Mouse (Mus musculus) left cerebral cortex, postnatal 25 days (tissue): ENCODE measurements around the gene Nhsl2. TPM values are rescaled to one million over a fixed set of nuclear protein-coding genes. Genes with fewer than 3 reads are reported as not detected.
"Not testable (repeated sequence)": the region's sequence is repeated elsewhere in the genome, so short reads cannot be mapped to it uniquely, and the experiment has no call there.

Experiments used
- DNase-seq, 2 experiments: peaks; one replicate each; pipeline ENCODE4 v3.0.0; 2022; ENCODE audit warnings: low spot score in 2 of 2, mixed read lengths in 1 of 2
- intact Hi-C: fragments of 180-260 bp; cut with DNase I; formaldehyde crosslinking; loops from one replicate; pipeline ENCODE4 v1.15.1; 2025
- total RNA-seq, 2 experiments: library from RNA; stranded (reverse); gene quantifications; 2 replicates each; pipeline ENCODE4 v1.2.3; 2021

Nhsl2 gene
- total RNA-seq, 2 experiments from 2014 or later: 34.8 to 35.2 TPM

GRCm38 (mm10) chrX:102071517-102071916, 222.3 kb downstream of the Nhsl2 start:
- intact Hi-C loops: loop anchor here (2.0 to 5.0 kb wide), 2 partner anchors 47 to 406 kb away; partner anchors contain the start of gene Pin4

GRCm38 (mm10) chrX:102073605-102074325, 224.6 kb downstream of the Nhsl2 start:
- intact Hi-C loops: loop anchor here (5.0 kb wide), 1 partner anchor 404 kb away; no protein-coding TSS in a partner anchor
- no peak for DNase-seq

More at GRCm38 (mm10) chrX:102071517-102071916, 222.3 kb downstream of the Nhsl2 start:
- DNase-seq: no peak

GRCm38 (mm10) chrX:102074435-102074834, 225.2 kb downstream of the Nhsl2 start:
- no peak for DNase-seq
- intact Hi-C loops: loop anchor here (5.0 kb wide), 1 partner anchor 403 kb away; no protein-coding TSS in a partner anchor

GRCm38 (mm10) chrX:102075158-102075557, 226.0 kb downstream of the Nhsl2 start:
- no peak for DNase-seq
- intact Hi-C loops: no loop called here

- intact Hi-C loops: no loop called here
- peak in 1 of 2 experiments; percentile 40 for DNase-seq
Measured at GRCm38 (mm10) chrX:102076886-102077765, 227.9 kb downstream of the Nhsl2 start.

GRCm38 (mm10) chrX:102081076-102081475, 231.9 kb downstream of the Nhsl2 start:
- DNase-seq: no peak
- intact Hi-C loops: no loop called here

- intact Hi-C loops: no loop called here
- no peak for DNase-seq
Measured at GRCm38 (mm10) chrX:102081573-102082279, 232.5 kb downstream of the Nhsl2 start.

GRCm38 (mm10) chrX:102082340-102082739, 233.2 kb downstream of the Nhsl2 start:
- DNase-seq: no peak
- intact Hi-C loops: no loop called here

- intact Hi-C loops: no loop called here
- no peak for DNase-seq
Measured at GRCm38 (mm10) chrX:102085798-102086443, 236.7 kb downstream of the Nhsl2 start.

GRCm38 (mm10) chrX:102090605-102091004, 241.4 kb downstream of the Nhsl2 start:
- intact Hi-C loops: no loop called here
- no peak for DNase-seq

- DNase-seq: no peak
- intact Hi-C loops: no loop called here
Measured at GRCm38 (mm10) chrX:102094381-102094904, 245.3 kb downstream of the Nhsl2 start.

- DNase-seq: no peak
- intact Hi-C loops: no loop called here
Measured at GRCm38 (mm10) chrX:102101886-102102285, 252.7 kb downstream of the Nhsl2 start.

- DNase-seq, intact Hi-C loops: not testable (repeated sequence)
Measured at GRCm38 (mm10) chrX:102103830-102104229, 254.6 kb downstream of the Nhsl2 start.

GRCm38 (mm10) chrX:102109349-102109748, 260.2 kb downstream of the Nhsl2 start:
- DNase-seq, intact Hi-C loops: not testable (repeated sequence)

- peak; percentile 8 to 41 for DNase-seq
- intact Hi-C loops: no loop called here
Measured at GRCm38 (mm10) chrX:102115676-102116075, 266.5 kb downstream of the Nhsl2 start.

- peak; percentile 84 to 98 for DNase-seq
- intact Hi-C loops: loop anchor here (2.0 kb wide), 2 partner anchors 38 to 48 kb away; partner anchors contain the start of genes Ercc6l and Rtl5
Measured at GRCm38 (mm10) chrX:102119042-102119864, 270.1 kb downstream of the Nhsl2 start, which contains the start of gene Pin4. Gene Pin4, plus strand, starts transcription at chrX:102119447.

GRCm38 (mm10) chrX:102121321-102121720, 272.1 kb downstream of the Nhsl2 start:
- no peak for DNase-seq
- intact Hi-C loops: no loop called here

- no peak for DNase-seq
- intact Hi-C loops: no loop called here
Measured at GRCm38 (mm10) chrX:102141157-102141556, 292.0 kb downstream of the Nhsl2 start.
